Mouse (Mus musculus) testis, adult 2 months (tissue): ENCODE data around the gene Rps4x. TPM values are rescaled to one million over a fixed set of nuclear protein-coding genes. Genes with fewer than 3 reads are reported as not detected.
"Not testable (repeated sequence)": the region's sequence is repeated elsewhere in the genome, so short reads cannot be mapped to it uniquely, and the experiment has no call there.

ENCODE experiments used
- H3K27ac ChIP-seq: fragments of 200-500 bp; 2 replicates; pipeline ENCODE4 v1.5.1; 2012; ENCODE audit warnings: low read depth, low read length; ENCODE audit not compliant: control insufficient read depth, insufficient read depth
- H3K27me3 ChIP-seq: fragments of 200-500 bp; 2 replicates; pipeline ENCODE4 v1.6.1; 2012; ENCODE audit warnings: mild to moderate bottlenecking, low read length, moderate library complexity; ENCODE audit not compliant: control insufficient read depth, insufficient read depth
- H3K36me3 ChIP-seq: fragments of 200-500 bp; 2 replicates; pipeline ENCODE4 v1.6.1; 2012; ENCODE audit warnings: mild to moderate bottlenecking, low read length; ENCODE audit not compliant: control insufficient read depth, insufficient read depth
- H3K4me1 ChIP-seq: fragments of 200-500 bp; 2 replicates; pipeline ENCODE4 v1.6.1; 2012; ENCODE audit warnings: low read length; ENCODE audit not compliant: control insufficient read depth, insufficient read depth
- H3K4me3 ChIP-seq: fragments of 200-500 bp; 2 replicates; pipeline ENCODE4 v1.5.1; 2012; ENCODE audit warnings: low read depth, mild to moderate bottlenecking, low read length, moderate library complexity, mixed read lengths; ENCODE audit not compliant: control insufficient read depth
- CTCF ChIP-seq: fragments of 200-500 bp; IDR thresholded peaks from 2 replicates; pipeline ENCODE4 v1.5.1; 2012; ENCODE audit warnings: low read depth, mild to moderate bottlenecking, inconsistent platforms, low read length, moderate library complexity; ENCODE audit not compliant: control insufficient read depth, insufficient read depth, insufficient replicate concordance
- POLR2A ChIP-seq: fragments of 200-500 bp; IDR thresholded peaks from 2 replicates; pipeline ENCODE4 v1.6.1; 2012; ENCODE audit warnings: low read depth, mild to moderate bottlenecking, inconsistent platforms, low read length, moderate library complexity; ENCODE audit not compliant: control insufficient read depth
- polyA plus RNA-seq: library from polyadenylated mRNA; depleted of rRNA; stranded (reverse); fragments of >200 nt; gene quantifications from 2 replicates; pipeline ENCODE4 v1.2.3, GENCODE M21; 2012; rRNA removed

Gene Rps4x
- 27.2 and 39.7 TPM in 2 replicates for polyA plus RNA-seq

GRCm38 (mm10) chrX:102188712-102189497, at the start of gene Rps4x:
Gene Rps4x (minus strand): TSS chrX:102189394.
- 0 out of 2 replicates have a peak within 1 kb of the TSS, but pooled peaks have one; percentile 7 for H3K27ac ChIP-seq
- no peaks in the 10 kb centered on the region for H3K36me3 ChIP-seq
- no peaks in the 10 kb centered on the region for H3K27me3 ChIP-seq
- TF ChIP-seq CTCF (no peak), POLR2A (peak; percentile 35; the same call in 1 of the 2 replicates)
- peaks cover 3% of the 10 kb centered on the region for H3K4me1 ChIP-seq
- peak within 1 kb of the TSS; percentile 79 for H3K4me3 ChIP-seq

DNA sequence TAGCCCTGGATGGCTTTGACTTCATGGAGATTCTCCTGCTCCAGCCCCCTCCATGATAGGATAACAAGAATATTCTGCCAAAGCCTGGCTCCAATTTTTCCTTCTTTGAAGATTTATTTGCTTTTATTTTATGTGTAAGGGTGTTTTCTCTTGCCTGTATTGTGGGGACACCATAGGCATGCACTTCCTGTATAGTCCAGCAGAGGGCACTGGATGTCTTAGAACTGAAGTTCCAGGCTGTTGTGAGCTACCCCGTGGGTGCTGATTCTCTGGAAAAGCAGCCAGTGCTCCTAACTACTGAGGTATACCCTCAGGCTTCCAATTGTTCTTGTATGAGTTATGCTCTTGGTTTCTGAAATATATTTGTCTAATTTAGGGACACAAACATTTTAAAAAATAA, 29.9 kb upstream of the Rps4x start:
- H3K27ac ChIP-seq: no peak overlapping the region
- H3K27me3 ChIP-seq: no peaks in the 10 kb centered on the region
- TF ChIP-seq POLR2A (no peak), CTCF (peak; percentile 13; the same call in 1 of the 2 replicates)
- no peaks in the 10 kb centered on the region for H3K36me3 ChIP-seq
- H3K4me3 ChIP-seq: no peak overlapping the region
- no peaks in the 10 kb centered on the region for H3K4me1 ChIP-seq

GRCm38 (mm10) chrX:102215356-102215755, 26.2 kb upstream of the Rps4x start:
- not testable (repeated sequence) for H3K27me3 ChIP-seq, H3K4me3 ChIP-seq, H3K4me1 ChIP-seq, H3K36me3 ChIP-seq, H3K27ac ChIP-seq
- peak; percentile 28; the same call in 1 of the 2 replicates for TF ChIP-seq CTCF

GRCm38 (mm10) chrX:102190840-102191239, 1.6 kb upstream of the Rps4x start:
- Histone ChIP-seq H3K27ac (no peak overlapping the region), H3K27me3 (no peaks in the 10 kb centered on the region), H3K4me1 (peaks cover 3% of the 10 kb centered on the region), H3K4me3 (no peak overlapping the region), H3K36me3 (no peaks in the 10 kb centered on the region)
- no peak for TF ChIP-seq POLR2A
- TF ChIP-seq CTCF: no peak

DNA sequence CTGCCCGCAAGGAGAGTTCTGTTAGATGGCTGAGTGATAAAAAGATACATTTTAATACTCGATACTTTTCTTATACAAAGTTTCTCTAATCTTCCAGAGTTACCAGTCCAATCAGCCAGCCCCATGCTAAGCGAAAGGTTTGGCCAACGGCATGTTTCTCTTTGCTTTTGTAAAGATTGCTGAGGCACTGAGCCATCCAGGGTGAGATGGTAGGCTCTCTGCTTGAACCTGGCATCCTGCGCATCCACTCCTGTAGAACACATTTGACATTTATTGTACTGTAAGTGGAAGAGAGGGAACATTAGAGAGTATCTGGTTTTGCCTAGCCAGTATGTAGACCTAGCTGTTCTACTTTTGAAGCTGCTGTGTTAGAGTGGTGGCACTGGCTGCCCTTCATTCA, 387 bp upstream of the Rps4x start:
- H3K36me3 ChIP-seq: no peaks in the 10 kb centered on the region
- H3K27me3 ChIP-seq: no peaks in the 10 kb centered on the region
- no peak for TF ChIP-seq POLR2A
- no peak for TF ChIP-seq CTCF
- H3K4me3 ChIP-seq: no peak overlapping the region; the same call in 1 of the 2 replicates
- peaks cover 3% of the 10 kb centered on the region for H3K4me1 ChIP-seq
- H3K27ac ChIP-seq: no peak overlapping the region

DNA sequence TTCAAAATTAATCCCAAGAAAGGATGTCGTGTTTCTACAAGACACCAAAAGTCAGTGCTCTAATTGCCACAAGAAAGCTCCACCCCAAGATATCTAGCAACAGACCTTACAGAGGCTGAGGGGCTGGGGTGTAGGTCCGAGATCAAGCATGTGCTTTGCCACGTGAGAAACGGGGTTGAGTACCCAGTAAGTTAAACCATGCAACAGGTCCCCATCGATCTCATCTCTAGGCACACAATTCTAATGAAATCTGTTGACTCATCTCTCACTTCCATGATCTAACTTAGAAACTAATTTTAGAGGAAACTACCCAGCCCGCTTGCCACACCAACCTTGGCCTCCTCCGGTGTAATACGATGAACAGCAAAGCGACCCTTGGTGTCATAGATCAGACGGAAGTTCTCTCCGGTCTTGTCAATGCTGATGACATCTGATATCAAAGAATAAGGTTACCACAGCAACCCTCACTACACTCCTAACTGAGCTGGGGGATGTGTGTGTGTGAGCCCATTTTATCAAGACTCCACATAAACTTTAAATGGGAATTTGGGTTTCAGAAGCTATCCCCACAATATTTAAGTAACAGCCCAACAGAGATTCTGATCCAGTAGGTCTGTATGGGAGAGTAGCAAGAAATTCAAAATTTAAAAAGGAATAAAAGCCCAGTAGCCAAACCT, 2.0 kb downstream of the Rps4x start:
- Histone ChIP-seq H3K27ac (no peak overlapping the region), H3K4me1 (peaks cover 3% of the 10 kb centered on the region), H3K4me3 (no peak overlapping the region), H3K36me3 (no peaks in the 10 kb centered on the region), H3K27me3 (no peaks in the 10 kb centered on the region)
- TF ChIP-seq CTCF (no peak), POLR2A (no peak)

DNA sequence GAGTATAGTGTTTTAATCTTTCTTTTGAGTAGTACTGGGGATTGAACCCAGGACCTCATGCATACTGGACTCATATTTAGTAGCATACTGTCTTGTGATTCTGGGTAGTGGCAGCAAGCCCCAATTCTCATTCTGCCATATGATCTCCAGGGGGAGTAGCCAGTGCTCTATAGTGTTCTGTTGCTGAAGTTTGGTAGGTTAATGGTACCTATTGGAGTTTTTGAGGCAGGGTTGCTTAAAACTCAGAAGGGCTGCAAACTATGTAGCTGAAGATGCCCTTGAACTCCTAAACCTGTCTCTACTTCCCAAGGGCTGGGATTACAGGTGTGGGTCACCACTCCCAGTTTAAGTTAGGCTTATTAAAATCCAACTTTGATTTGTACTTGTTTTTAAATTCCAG, 6.6 kb downstream of the Rps4x start:
- no peak overlapping the region for H3K27ac ChIP-seq
- H3K36me3 ChIP-seq: no peaks in the 10 kb centered on the region
- no peaks in the 10 kb centered on the region for H3K4me1 ChIP-seq
- H3K27me3 ChIP-seq: no peaks in the 10 kb centered on the region
- no peak for TF ChIP-seq POLR2A
- TF ChIP-seq CTCF: no peak
- H3K4me3 ChIP-seq: no peak overlapping the region
